Mouse (Mus musculus): ENCODE data around the gene Syt17. TPM values are rescaled to one million over a fixed set of nuclear protein-coding genes. Genes with fewer than 3 reads are reported as not detected.

Gene Syt17
- polyA plus RNA-seq, 1 experiment = 55.1 TPM

DNA sequence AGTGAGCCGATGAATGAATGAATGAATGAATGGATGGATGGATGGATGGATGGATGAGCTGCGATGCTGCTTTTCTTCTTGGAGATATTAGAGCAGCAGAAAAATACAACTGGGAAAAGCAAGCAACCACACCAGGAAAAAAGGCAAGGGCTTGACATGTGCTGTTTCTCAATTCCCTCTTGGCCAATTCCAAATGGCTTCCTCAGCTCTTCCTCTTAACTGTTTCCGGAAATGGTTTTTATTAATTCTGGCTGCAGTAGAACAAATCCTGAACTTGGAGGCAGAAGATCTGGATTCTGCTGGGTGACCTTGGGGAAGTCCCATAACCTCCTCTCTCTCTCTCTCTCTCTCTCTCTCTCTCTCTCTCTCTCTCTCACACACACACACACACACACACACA lies 20.0 kb upstream of the Syt17 start:
- Histone ChIP-seq H3K27ac (ENCODE audit: insufficient read depth, low read length) (no peak overlapping the region), H3K4me1 (ENCODE audit: control insufficient read depth, insufficient read depth, low read length) (no peaks in the 10 kb centered on the region), H3K4me3 (ENCODE audit: insufficient read depth, low read length) (no peak overlapping the region)
- TF ChIP-seq POLR2A (IDR thresholded peaks at IDR 0.05; ENCODE audit: extremely low read depth, insufficient read depth, low read length) (no peak), CTCF (IDR thresholded peaks at IDR 0.05; ENCODE audit: extremely low read depth, insufficient read depth, low read length) (no peak)

GRCm38 (mm10) chr7:118464432-118464831 lies 16.4 kb upstream of the Syt17 start:
- TF ChIP-seq POLR2A (IDR thresholded peaks at IDR 0.05; ENCODE audit: extremely low read depth, insufficient read depth, low read length) (no peak), CTCF (IDR thresholded peaks at IDR 0.05; ENCODE audit: extremely low read depth, insufficient read depth, low read length) (no peak)
- Histone ChIP-seq H3K4me1 (ENCODE audit: control insufficient read depth, insufficient read depth, low read length) (no peaks in the 10 kb centered on the region), H3K27ac (ENCODE audit: insufficient read depth, low read length) (no peak overlapping the region), H3K4me3 (ENCODE audit: insufficient read depth, low read length) (no peak overlapping the region)

DNA sequence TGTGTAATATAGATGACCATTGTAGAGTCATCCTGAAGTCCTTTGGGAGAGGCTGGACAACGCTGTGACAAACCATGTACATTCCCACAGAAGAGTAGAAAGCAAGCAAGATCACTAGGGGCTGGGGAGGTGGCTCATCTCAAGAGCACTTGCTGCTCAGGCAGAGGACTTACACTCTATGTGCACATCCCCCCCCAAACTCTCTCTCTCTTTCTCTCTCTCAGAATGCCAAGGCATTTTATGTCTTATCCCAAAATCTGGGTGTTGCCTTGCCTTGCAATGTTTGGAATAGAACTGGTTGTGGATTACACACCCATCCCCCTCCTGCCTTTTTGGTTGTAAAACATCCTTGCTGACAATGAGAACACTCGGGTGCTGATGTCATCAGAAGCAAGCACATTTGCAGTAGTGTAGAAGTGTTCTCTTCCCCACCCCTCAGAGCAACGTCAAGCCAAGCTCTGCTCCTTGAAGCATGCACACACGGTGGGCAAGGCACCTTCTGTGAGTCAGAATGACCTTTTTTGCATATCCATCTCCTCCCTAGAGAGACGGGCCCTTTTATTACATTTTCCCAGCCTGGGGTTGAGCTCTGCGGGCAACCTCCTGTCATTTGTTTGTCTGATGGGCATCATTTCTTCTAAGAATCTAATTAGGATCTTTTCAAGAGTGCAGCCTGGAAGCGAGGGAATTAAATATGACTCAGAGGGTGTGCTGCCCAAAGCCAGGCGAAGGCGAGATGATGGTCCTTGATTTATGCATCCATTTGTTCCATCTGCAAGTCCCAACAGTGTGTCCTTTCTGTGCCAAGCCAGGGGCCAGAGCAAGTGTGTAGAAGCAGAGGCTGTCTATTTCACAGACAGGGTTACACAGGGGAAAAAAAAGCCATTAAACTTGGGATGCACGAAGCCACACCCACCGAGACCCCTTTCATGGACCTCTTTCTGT lies 15.1 kb upstream of the Syt17 start:
- no peak overlapping the region for H3K4me3 ChIP-seq (ENCODE audit: insufficient read depth, low read length)
- no peaks in the 10 kb centered on the region for H3K4me1 ChIP-seq (ENCODE audit: control insufficient read depth, insufficient read depth, low read length)
- H3K27ac ChIP-seq (ENCODE audit: insufficient read depth, low read length) = no peak overlapping the region
- TF ChIP-seq POLR2A (IDR thresholded peaks at IDR 0.05; ENCODE audit: extremely low read depth, insufficient read depth, low read length) (no peak), CTCF (IDR thresholded peaks at IDR 0.05; ENCODE audit: extremely low read depth, insufficient read depth, low read length) (no peak)

DNA sequence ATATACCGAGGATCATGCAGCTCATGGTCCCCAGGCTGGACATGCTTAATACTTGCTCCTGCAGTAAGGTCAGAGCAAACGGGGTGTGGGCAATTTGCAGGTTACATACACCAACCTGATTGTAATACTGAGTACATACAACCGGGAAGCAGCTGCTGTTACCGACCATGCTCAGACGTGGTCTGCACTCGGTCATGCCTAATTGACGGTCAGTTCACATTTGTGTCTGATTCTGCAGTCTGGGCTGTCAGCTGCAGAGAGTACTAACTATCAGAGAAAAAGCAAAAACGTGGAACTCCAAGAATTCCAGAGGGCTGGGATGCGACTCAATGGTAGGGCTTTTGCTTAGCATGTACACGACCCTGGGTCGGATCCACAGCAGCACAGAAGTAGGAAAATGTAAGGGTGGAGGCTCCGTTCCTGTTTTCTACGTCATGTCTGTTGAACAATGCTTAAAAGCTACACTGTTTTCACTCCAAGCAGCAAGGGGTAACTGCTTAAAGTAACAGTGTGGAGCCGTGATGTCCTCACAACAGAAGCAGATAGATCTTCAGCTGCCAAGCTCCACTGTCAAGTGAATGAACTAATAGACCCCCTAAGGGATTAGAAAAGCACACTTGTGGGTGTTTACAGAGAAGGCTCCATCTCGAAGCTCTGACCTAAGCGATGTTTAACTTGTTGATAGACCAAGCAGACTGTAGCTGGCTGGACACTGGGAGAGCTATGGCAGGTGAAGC lies 13.5 kb upstream of the Syt17 start:
- Histone ChIP-seq H3K4me1 (ENCODE audit: control insufficient read depth, insufficient read depth, low read length) (no peaks in the 10 kb centered on the region), H3K27ac (ENCODE audit: insufficient read depth, low read length) (no peak overlapping the region), H3K4me3 (ENCODE audit: insufficient read depth, low read length) (no peak overlapping the region)
- TF ChIP-seq CTCF (IDR thresholded peaks at IDR 0.05; ENCODE audit: extremely low read depth, insufficient read depth, low read length) (no peak), POLR2A (IDR thresholded peaks at IDR 0.05; ENCODE audit: extremely low read depth, insufficient read depth, low read length) (no peak)

DNA sequence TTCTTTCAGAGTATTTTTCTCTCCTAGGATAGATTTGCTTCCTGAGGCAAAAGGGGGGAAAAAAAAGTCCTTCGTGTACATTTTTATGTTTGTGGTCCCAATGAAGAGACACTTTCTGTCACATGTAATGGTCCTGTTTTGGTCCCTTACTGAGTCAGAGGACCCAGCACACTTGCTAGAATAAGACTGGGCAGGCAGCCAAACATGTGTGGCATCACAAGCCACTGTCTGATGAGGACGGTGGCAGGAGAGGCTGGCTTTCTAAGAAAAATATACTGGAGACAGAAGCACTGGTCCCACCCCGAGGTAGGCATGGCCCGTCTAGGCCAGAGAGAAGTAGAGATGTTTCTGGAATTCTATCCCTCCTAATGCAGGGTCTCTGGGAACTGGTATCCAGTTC lies 5.7 kb upstream of the Syt17 start:
- TF ChIP-seq CTCF (IDR thresholded peaks at IDR 0.05; ENCODE audit: extremely low read depth, insufficient read depth, low read length) = no peak
- TF ChIP-seq POLR2A (IDR thresholded peaks at IDR 0.05; ENCODE audit: extremely low read depth, insufficient read depth, low read length) = no peak
- H3K27ac ChIP-seq (ENCODE audit: insufficient read depth, low read length) = no peak overlapping the region
- no peaks in the 10 kb centered on the region for H3K4me1 ChIP-seq (ENCODE audit: control insufficient read depth, insufficient read depth, low read length)

GRCm38 (mm10) chr7:118452940-118453339 lies 4.9 kb upstream of the Syt17 start:
- Histone ChIP-seq H3K4me1 (ENCODE audit: control insufficient read depth, insufficient read depth, low read length) (no peaks in the 10 kb centered on the region), H3K27ac (ENCODE audit: insufficient read depth, low read length) (no peak overlapping the region), H3K4me3 (ENCODE audit: insufficient read depth, low read length) (no peak overlapping the region)
- TF ChIP-seq CTCF (IDR thresholded peaks at IDR 0.05; ENCODE audit: extremely low read depth, insufficient read depth, low read length) (no peak), POLR2A (IDR thresholded peaks at IDR 0.05; ENCODE audit: extremely low read depth, insufficient read depth, low read length) (no peak)

More for the DNA sequence above, 5.7 kb upstream of the Syt17 start:
- H3K4me3 ChIP-seq (ENCODE audit: insufficient read depth, low read length) = no peak overlapping the region

DNA sequence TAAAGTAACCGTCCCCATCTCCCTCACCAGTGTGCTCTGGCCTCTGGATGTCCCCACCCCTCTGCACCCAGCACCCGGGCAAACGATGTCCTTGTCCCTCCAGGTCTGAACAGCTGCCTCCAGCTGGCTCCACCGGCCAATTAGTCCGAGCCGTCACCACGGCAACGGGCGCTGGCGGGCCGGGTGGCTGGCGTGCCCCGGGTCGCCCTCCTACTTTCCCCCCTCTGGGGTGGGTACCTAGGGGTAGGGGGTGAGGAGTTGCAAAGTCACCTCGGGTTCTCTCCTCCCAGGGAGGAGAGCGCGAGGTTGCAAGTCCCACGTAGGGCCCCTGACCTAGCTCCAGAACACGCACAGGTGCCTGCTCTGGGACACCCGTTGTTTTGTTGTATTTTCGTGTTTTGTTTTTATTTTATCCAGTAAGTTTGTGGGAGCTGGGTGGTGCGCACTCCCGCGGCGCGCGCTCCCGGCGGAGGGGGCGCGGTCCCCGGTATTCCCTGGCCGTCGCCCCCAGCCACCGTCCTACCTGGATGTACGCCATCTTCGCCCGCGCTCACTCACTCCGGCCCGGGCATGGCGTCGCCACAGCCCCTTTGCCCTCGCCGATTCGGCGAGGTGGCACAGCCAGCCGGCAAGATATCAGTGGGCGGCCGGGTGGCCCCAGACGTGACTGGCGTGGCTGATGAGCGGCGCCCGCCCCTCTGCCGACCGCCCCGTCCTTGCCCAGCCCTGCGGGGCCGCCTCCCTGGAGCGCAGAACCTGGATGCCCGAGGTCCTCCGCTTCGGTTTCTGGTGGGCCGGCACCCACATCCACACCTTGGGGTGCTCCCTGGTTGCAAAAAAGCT lies 510 bp downstream of the Syt17 start:
- Histone ChIP-seq H3K4me1 (ENCODE audit: control insufficient read depth, insufficient read depth, low read length) (no peaks in the 10 kb centered on the region), H3K27ac (ENCODE audit: insufficient read depth, low read length) (no peak overlapping the region), H3K4me3 (ENCODE audit: insufficient read depth, low read length) (peak overlapping the region; percentile 29)
- TF ChIP-seq POLR2A (IDR thresholded peaks at IDR 0.05; ENCODE audit: extremely low read depth, insufficient read depth, low read length) (no peak), CTCF (IDR thresholded peaks at IDR 0.05; ENCODE audit: extremely low read depth, insufficient read depth, low read length) (no peak)

GRCm38 (mm10) chr7:118443895-118444485 lies 4.0 kb downstream of the Syt17 start:
- Histone ChIP-seq H3K4me1 (ENCODE audit: control insufficient read depth, insufficient read depth, low read length) (no peaks in the 10 kb centered on the region), H3K4me3 (ENCODE audit: insufficient read depth, low read length) (no peak overlapping the region), H3K27ac (ENCODE audit: insufficient read depth, low read length) (no peak overlapping the region)
- TF ChIP-seq POLR2A (IDR thresholded peaks at IDR 0.05; ENCODE audit: extremely low read depth, insufficient read depth, low read length) (no peak), CTCF (IDR thresholded peaks at IDR 0.05; ENCODE audit: extremely low read depth, insufficient read depth, low read length) (no peak)

GRCm38 (mm10) chr7:118443371-118443770 lies 4.7 kb downstream of the Syt17 start:
- no peak overlapping the region for H3K27ac ChIP-seq (ENCODE audit: insufficient read depth, low read length)
- peak overlapping the region; percentile 33 for H3K4me3 ChIP-seq (ENCODE audit: insufficient read depth, low read length)

More at GRCm38 (mm10) chr7:118443371-118443770, 4.7 kb downstream of the Syt17 start:
- 0 out of 2 replicates have a peak, but pooled peaks have one; percentile 28 for TF ChIP-seq POLR2A (IDR thresholded peaks at IDR 0.05; ENCODE audit: extremely low read depth, insufficient read depth, low read length)
- TF ChIP-seq CTCF (IDR thresholded peaks at IDR 0.05; ENCODE audit: extremely low read depth, insufficient read depth, low read length) = no peak
- H3K4me1 ChIP-seq (ENCODE audit: control insufficient read depth, insufficient read depth, low read length) = no peaks in the 10 kb centered on the region

All from cortical plate, adult 2 months (tissue).